Mouse (Mus musculus) frontal cortex, postnatal 14 days (tissue): ENCODE measurements around the gene Bmp10.
A peak's percentile ranks its signal among the peaks of the same experiment; 100 is the strongest.

ENCODE experiments used
- DNase-seq, 2 experiments: peaks; one replicate each; pipeline ENCODE4 v3.0.0; 2022; ENCODE audit warnings: low spot score in 2 of 2

The Bmp10 gene

DNA sequence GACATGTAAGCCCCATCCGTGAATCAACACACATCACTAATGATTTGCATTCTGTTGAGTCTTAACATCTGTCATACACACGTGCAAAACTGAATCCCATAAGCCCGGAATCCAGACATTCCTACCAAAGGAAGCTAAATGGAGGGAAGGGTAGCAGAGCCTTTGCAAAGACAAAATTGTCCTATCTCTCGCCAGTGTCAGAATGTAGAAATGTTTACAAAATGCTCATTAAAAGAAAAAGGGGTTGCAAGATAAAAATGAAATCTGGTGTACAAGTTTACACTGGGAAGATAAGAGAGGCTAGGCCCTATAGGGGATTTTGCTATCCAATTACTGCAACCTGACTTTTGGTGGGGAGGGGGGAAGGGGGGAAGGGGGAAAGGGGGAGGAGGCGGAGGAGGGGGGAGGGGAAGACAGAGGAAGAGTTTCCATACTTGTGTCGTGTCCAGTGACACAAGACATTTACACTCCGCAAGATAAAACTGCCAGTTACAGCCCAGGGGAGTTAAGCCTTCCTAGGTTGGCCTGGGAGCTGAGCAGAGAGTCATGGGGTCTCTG lies at the start of gene Bmp10:
Gene Bmp10 (plus strand): TSS at position 508 of the 558 bp plus-strand sequence.
- no peak for DNase-seq

GRCm38 (mm10) chr6:87383926-87384691 lies 44.7 kb upstream of the Bmp10 start:
- DNase-seq: peak in 1 of 2 experiments; percentile 18

DNA sequence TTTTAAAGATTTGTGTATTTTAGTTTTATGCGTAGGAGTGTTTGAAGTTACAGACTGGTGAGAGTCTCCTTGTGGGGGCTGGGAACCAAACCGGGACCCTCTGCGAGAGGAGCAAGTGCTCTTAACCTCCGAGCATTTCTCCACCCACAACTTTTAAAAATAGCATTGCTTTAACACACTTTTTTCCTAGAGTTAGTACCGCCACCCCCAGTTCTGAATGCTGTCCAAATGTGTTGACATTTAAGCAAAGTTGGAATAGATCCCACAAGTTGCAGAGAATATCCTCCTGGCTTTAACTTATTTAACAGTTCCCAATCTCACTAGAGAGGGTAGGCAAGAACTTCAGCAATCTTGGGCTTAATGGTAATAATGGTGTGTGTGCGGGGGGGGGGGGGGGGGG lies 44.0 kb upstream of the Bmp10 start:
- no peak for DNase-seq

DNA sequence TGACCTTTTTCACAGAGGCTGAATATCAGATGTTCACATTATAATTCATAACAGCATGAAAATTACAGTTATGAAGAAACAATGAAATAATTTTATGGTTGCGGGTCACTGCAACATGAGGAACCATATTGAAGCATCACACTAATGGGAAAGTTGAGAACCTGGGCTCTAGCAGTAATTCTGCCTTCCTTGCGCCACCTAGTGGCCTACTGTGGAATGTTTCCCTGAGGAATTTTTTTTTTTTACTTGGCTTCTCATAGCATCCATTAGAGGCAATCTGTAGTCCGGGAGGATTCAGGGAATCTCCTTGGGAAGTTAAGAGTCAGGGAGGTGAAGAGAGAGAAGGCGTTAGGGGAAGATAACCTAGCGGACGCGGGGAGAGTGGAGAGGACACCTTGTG lies 42.6 kb upstream of the Bmp10 start:
- peak in 1 of 2 experiments; percentile 71 for DNase-seq

- no peak for DNase-seq
Measured at GRCm38 (mm10) chr6:87386681-87387080, 42.1 kb upstream of the Bmp10 start.

DNA sequence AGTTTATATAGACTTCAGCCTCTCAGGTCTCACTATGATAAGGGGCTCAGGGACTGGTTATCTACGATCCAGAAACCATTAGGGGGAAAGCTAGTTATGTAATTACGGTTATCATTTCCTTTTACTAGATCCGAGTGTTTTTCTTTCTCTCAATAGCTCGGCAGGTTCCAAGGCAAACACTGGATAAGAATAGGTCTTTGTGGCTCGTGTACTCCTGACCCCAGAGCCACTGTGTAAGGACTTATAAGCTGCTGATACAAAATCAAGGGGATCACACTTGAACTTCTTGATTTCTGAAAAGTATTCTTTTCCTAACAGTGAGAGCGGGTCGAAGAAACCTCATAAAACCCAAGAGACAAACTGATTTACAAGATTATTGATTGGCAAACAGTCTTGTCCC lies 39.9 kb upstream of the Bmp10 start, which contains the start of gene Gkn3:
Gene Gkn3 (minus strand): TSS at position 59 of the 400 bp plus-strand sequence.
- no peak for DNase-seq

DNA sequence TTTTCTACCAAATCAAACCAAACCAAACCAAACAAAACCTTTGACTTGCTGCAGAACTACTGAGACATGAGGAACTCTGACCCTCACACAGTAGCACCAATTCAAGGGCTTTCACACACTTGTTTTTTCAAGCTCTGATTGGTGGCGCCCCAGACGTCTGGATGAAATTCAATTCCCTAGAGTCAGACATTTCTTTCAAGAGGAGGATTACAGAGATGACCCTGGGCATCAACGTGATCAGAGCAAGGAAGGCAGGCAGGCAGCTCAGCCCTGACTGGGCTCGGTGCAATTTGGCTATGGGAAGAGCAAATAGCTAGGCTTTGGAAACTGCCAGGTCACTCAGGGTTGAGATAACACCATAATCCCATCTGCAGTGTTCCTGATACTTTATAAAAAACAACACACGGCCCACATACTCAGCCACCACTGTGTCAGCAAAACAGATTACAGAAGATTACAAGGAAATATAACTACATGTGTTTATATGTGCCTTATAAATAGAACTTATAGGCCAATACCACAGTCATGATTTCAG lies 39.3 kb upstream of the Bmp10 start:
- no peak for DNase-seq

DNA sequence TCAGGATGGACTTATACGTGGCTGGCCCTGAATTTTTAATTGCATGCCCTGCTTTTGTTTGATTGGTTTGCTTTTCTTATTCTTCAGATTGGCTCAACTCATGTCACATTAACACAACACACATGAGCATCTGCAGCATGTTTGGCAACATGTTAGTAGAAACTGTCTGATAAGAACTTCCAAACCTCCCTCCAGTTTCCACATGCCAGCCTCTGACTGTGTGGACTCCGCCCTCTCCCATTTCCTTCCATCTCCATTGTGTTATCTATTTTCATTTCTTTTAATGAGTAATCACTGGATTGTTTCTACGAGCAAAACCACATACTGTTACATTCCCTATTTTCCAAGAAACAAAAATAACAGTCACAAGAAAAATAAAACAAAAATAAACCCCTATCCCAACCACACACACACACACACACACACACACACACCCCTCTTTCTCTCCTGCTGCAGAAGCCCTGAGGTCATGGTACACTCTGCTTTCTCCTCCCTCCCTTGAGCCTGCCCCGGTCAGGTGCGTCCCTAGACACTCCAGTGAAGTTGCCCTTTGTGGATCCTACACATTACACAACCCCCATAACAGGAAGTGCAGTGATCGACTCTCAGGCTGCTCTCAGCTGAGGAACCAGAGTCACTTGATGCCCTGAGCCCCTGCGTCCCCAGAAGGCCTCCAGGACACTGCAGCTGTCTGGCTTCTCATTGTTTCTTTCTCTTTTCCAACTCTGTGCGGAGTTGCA lies 35.2 kb upstream of the Bmp10 start:
- DNase-seq: no peak

DNA sequence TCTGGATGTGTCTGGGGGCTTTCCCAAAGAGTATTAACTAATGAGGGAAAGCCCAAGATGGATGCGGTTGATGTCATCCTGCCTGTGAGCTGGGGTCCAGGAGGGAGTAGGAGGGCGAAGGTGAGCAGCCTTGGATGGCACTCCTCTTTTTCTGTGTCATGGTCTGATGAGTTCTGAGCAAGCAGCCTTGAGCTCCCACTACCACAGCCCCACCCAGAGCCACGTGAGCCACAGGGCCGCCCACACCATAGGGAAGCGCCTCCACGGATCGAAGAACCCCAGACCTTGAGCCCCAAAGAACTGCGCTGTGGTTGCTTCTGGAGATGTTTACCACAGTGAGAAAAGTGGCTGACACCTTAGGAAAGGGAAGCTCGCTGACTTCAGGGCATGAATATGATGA lies 34.0 kb upstream of the Bmp10 start:
- DNase-seq: no peak

GRCm38 (mm10) chr6:87399137-87399536 lies 29.7 kb upstream of the Bmp10 start:
- peak in 1 of 2 experiments; percentile 78 for DNase-seq

- no peak for DNase-seq
Measured at GRCm38 (mm10) chr6:87399886-87400566, 28.8 kb upstream of the Bmp10 start.

DNA sequence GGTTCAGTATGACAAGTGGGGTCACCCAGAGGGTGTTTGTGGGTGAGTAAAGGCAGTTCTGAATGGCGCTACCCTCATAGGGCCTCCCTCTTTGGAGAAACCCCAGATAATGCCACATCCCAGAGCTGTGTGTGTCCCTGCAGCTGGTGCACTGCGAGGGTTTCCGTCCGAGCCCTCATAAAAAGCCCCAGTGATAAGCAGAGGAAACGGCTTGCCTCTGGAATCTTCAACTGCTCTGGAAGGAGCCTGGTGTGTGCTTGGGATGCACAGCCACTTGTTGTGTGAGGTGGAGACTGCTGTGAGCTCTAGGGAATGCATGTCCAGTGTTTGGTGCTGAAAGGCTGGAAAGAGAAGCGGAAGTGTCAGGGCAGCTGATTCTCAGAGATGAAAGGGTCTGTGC lies 27.3 kb upstream of the Bmp10 start:
- no peak for DNase-seq

GRCm38 (mm10) chr6:87412011-87412410 lies 16.8 kb upstream of the Bmp10 start:
- DNase-seq: no peak

DNA sequence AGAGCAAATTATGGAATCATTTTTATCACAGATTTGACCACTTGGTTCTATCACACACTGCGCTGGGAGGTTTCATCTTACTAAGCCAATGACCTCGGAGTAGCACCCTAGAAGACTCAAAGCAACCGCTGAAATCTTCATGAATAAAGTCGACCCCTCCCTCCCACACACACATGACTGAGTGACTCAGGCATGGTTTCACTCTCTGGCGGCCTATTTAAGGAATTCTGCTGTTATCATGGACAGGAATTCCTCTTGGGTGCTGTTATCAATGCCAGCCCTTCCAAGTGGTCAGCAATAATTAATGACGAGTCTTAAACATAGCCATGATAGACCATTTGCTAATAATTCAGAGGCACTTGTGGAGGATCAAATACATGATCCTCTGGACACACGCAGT lies 6.5 kb upstream of the Bmp10 start:
- DNase-seq: no peak

- DNase-seq: no peak
Measured at GRCm38 (mm10) chr6:87424037-87424816, 4.6 kb upstream of the Bmp10 start.

- no peak for DNase-seq
Measured at GRCm38 (mm10) chr6:87426954-87427353, 1.8 kb upstream of the Bmp10 start.

DNA sequence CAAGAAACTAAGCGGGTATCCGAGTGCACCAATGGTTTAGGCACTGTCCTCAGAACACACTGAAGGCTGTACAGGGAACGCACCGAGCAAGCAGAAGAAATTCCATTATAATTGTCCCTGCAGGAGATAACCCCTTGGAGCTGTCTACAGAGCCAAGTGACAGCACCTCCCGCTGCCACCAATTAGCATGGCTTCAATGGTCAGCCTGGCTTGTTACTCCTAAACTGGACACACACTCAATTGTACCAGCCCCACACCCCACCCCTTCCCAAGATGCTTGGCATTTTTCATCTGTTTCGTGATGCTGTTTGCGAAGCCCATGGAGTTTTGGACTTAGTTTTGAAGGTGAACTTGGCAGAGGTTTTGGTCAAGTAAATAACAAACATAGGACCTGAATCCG lies 1.2 kb upstream of the Bmp10 start:
- no peak for DNase-seq

DNA sequence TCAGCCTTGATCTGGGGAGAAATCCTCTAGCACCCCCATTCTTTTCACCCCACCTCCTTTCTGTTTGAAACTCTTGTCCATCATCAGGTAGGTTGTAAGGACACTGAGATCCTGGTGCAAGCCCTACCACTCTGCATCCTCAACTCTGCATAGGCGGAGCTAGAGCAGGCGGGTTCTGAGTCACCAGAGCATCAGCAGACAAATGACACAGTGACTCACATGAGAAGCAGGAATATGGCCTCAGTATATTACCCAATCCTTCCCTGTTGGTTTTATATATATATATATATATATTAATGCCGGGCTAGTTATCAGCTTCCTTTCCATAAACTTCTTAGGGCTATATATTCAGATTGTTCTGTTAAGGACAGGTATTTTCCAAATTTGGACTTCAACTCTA lies 7.0 kb downstream of the Bmp10 start:
- no peak for DNase-seq

DNA sequence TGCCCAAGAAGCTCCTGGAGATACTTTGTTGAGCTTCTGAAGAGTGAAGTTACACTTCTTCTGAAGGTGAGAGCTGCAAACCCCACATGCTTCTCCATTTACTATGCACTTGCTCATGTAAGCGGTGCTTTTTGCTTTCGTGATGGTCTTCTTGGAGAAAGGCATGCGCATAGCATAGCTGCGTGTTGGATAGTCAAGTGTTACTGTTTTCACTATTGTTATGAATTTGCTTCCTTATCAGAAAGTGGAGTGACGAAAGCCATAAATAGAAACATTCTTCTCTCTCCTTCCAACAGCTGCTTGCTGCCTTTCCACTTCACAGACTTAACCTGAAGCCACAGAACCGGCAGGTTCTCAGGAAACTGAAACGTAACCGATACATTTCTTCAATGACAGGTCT lies 8.0 kb downstream of the Bmp10 start:
- no peak for DNase-seq

GRCm38 (mm10) chr6:87443253-87443652 lies 14.5 kb downstream of the Bmp10 start:
- DNase-seq: no peak

- no peak for DNase-seq
Measured at GRCm38 (mm10) chr6:87445222-87445621, 16.4 kb downstream of the Bmp10 start.
